Mouse (Mus musculus): ENCODE measurements at regions not wholly inside any gene's neighbourhood (a gene's known extent, or its start where the extent isn't known, plus 50 kb on each side); places are given as distances from the start of the nearest gene placed in this dataset.

- no peak for TF ChIP-seq CTCF (IDR thresholded peaks at IDR 0.05)
- TF ChIP-seq EP300 (IDR thresholded peaks at IDR 0.05), result no peak
Measured at GRCm38 (mm10) chr9:14076728-14077127, 198.1 kb upstream of the Sesn3 start.

GRCm38 (mm10) chr9:14081138-14081537, 193.7 kb upstream of the Sesn3 start:
- H3K27ac ChIP-seq (ENCODE audit: low read length), result no peak overlapping the region
- no peaks in the 10 kb centered on the region for H3K36me3 ChIP-seq (ENCODE audit: insufficient read depth, low read length)
- no peak for DNase-seq (ENCODE audit: low spot score)

More at GRCm38 (mm10) chr9:14076728-14077127, 198.1 kb upstream of the Sesn3 start:
- no peak overlapping the region for H3K9ac ChIP-seq (replicated peaks; ENCODE audit: low read depth)
- no peak overlapping the region for H3K4me3 ChIP-seq (ENCODE audit: low read depth, low read length)
- 44% methylated on average over 5 of the region's 5 CpGs for WGBS
- no peaks in the 10 kb centered on the region for H3K4me1 ChIP-seq (ENCODE audit: insufficient read depth, low read depth, low read length)
- no peaks in the 10 kb centered on the region for H3K36me3 ChIP-seq (ENCODE audit: insufficient read depth, low read length)
- H3K27me3 ChIP-seq (replicated peaks; ENCODE audit: insufficient read depth, low read length), result no peaks in the 10 kb centered on the region
- no peak overlapping the region for H3K27ac ChIP-seq (ENCODE audit: low read length)
- H3K4me2 ChIP-seq (replicated peaks; ENCODE audit: low read depth, low read length), result no peak overlapping the region
- H3K9me3 ChIP-seq (ENCODE audit: low read length), result no peaks in the 10 kb centered on the region
- ATAC-seq (no peak), DNase-seq (ENCODE audit: low spot score) (no peak)

DNA sequence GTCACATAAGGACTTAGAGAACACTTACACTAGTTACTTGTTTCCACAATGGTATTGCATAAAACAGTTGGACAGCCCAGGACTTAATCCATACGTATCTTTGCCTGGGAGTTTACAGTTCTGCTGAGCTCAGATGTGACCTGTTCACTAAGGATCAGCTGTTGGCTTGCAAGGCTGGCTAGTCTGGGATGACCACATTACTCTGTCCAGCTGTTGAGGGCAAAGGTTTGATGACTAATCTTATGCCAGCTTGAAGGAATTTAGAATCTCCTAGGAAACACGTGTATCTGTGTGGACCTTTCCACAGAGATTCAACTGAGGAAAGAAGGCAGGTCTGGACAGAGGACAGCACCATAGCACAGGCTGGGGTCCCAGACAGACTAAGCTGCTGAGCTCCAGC, 188.7 kb upstream of the Sesn3 start:
- WGBS, result 47% methylated on average over 2 of the region's 2 CpGs
- no peak overlapping the region for H3K9ac ChIP-seq (replicated peaks; ENCODE audit: low read depth)
- no peak overlapping the region for H3K4me3 ChIP-seq (ENCODE audit: low read depth, low read length)
- H3K4me2 ChIP-seq (replicated peaks; ENCODE audit: low read depth, low read length), result no peak overlapping the region
- H3K27me3 ChIP-seq (replicated peaks; ENCODE audit: insufficient read depth, low read length), result no peaks in the 10 kb centered on the region
- no peaks in the 10 kb centered on the region for H3K36me3 ChIP-seq (ENCODE audit: insufficient read depth, low read length)
- ATAC-seq (no peak), DNase-seq (ENCODE audit: low spot score) (no peak)
- no peak for TF ChIP-seq CTCF (IDR thresholded peaks at IDR 0.05)
- TF ChIP-seq EP300 (IDR thresholded peaks at IDR 0.05), result no peak
- H3K4me1 ChIP-seq (ENCODE audit: insufficient read depth, low read depth, low read length), result peaks cover 5% of the 10 kb centered on the region; the same call in 1 of the 2 replicates
- no peak overlapping the region for H3K27ac ChIP-seq (ENCODE audit: low read length)
- H3K9me3 ChIP-seq (ENCODE audit: low read length), result no peaks in the 10 kb centered on the region

More at GRCm38 (mm10) chr9:14081138-14081537, 193.7 kb upstream of the Sesn3 start:
- Histone ChIP-seq H3K9ac (replicated peaks; ENCODE audit: low read depth) (no peak overlapping the region), H3K9me3 (ENCODE audit: low read length) (no peaks in the 10 kb centered on the region), H3K4me1 (ENCODE audit: insufficient read depth, low read depth, low read length) (no peaks in the 10 kb centered on the region), H3K27me3 (replicated peaks; ENCODE audit: insufficient read depth, low read length) (no peaks in the 10 kb centered on the region), H3K4me3 (ENCODE audit: low read depth, low read length) (no peak overlapping the region), H3K4me2 (replicated peaks; ENCODE audit: low read depth, low read length) (no peak overlapping the region)
- no peak for ATAC-seq
- WGBS, result 31% methylated on average over 4 of the region's 4 CpGs
- TF ChIP-seq CTCF (IDR thresholded peaks at IDR 0.05) (no peak), EP300 (IDR thresholded peaks at IDR 0.05) (no peak)

DNA sequence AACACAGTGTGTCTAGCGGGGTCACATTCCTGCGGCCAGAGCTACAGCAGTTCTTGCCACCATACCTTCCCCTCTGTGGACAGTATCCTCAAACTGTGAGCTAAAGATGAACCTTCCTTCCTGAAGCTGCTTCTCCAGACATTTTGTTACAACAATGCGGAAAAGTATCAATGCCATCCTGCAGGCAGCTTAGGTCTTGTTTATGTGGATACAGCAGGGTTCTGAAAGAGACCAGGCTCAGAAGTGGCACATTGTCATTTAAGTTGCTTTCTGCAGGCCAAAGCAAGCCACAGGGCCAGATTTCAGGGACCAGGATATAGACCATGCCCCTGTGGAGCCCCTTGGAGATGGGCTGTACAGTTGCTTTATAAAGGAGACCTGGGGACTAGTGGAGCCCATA, 188.3 kb upstream of the Sesn3 start:
- TF ChIP-seq EP300 (IDR thresholded peaks at IDR 0.05) (no peak), CTCF (IDR thresholded peaks at IDR 0.05) (no peak)
- ATAC-seq, result no peak

GRCm38 (mm10) chr9:14087874-14088273, 187.0 kb upstream of the Sesn3 start:
- Histone ChIP-seq H3K4me3 (ENCODE audit: low read depth, low read length) (no peak overlapping the region), H3K9ac (replicated peaks; ENCODE audit: low read depth) (no peak overlapping the region), H3K36me3 (ENCODE audit: insufficient read depth, low read length) (no peaks in the 10 kb centered on the region), H3K9me3 (ENCODE audit: low read length) (no peaks in the 10 kb centered on the region), H3K27me3 (replicated peaks; ENCODE audit: insufficient read depth, low read length) (no peaks in the 10 kb centered on the region), H3K27ac (ENCODE audit: low read length) (no peak overlapping the region), H3K4me2 (replicated peaks; ENCODE audit: low read depth, low read length) (no peak overlapping the region), H3K4me1 (ENCODE audit: insufficient read depth, low read depth, low read length) (peaks cover 5% of the 10 kb centered on the region; the same call in 1 of the 2 replicates)
- DNase-seq (ENCODE audit: low spot score) (no peak), ATAC-seq (no peak)
- 69% methylated on average over 4 of the region's 4 CpGs for WGBS
- TF ChIP-seq EP300 (IDR thresholded peaks at IDR 0.05) (no peak), CTCF (IDR thresholded peaks at IDR 0.05) (no peak)

More for the DNA sequence above, 188.3 kb upstream of the Sesn3 start:
- no peak overlapping the region for H3K4me2 ChIP-seq (replicated peaks; ENCODE audit: low read depth, low read length)
- H3K27ac ChIP-seq (ENCODE audit: low read length), result no peak overlapping the region
- 87% methylated on average over 3 of the region's 3 CpGs for WGBS
- no peak overlapping the region for H3K9ac ChIP-seq (replicated peaks; ENCODE audit: low read depth)
- H3K4me3 ChIP-seq (ENCODE audit: low read depth, low read length), result no peak overlapping the region
- H3K36me3 ChIP-seq (ENCODE audit: insufficient read depth, low read length), result no peaks in the 10 kb centered on the region
- H3K27me3 ChIP-seq (replicated peaks; ENCODE audit: insufficient read depth, low read length), result no peaks in the 10 kb centered on the region
- DNase-seq (ENCODE audit: low spot score), result no peak
- peaks cover 5% of the 10 kb centered on the region; the same call in 1 of the 2 replicates for H3K4me1 ChIP-seq (ENCODE audit: insufficient read depth, low read depth, low read length)
- H3K9me3 ChIP-seq (ENCODE audit: low read length), result no peaks in the 10 kb centered on the region

DNA sequence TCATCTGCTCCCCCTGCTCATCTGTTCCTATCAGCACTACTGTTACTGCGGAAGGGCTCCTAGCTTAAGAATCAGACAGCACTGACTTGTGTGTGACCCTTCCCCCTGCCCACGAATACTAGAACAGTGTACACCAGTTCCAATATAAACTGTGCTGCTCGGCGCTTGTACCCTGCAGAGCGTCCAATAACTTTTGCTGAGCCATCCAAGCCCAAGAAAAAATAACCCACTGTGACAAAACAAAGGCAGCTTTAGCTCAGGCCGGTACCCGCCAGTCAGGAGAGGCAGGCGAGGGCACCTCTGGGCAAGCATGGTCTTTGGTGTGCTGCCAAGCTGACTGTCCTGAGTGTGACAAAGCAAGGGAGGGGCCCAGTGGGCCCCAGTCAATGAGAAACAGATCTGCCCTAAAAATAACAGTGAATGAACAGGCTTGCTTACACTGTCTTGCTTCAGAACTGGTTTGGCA, 185.0 kb upstream of the Sesn3 start:
- no peak overlapping the region for H3K9ac ChIP-seq (replicated peaks; ENCODE audit: low read depth)
- no peak overlapping the region for H3K4me3 ChIP-seq (ENCODE audit: low read depth, low read length)
- no peaks in the 10 kb centered on the region for H3K36me3 ChIP-seq (ENCODE audit: insufficient read depth, low read length)
- no peak overlapping the region for H3K4me2 ChIP-seq (replicated peaks; ENCODE audit: low read depth, low read length)
- peaks cover 8% of the 10 kb centered on the region; the same call in 1 of the 2 replicates for H3K4me1 ChIP-seq (ENCODE audit: insufficient read depth, low read depth, low read length)
- peak; percentile 25 for DNase-seq (ENCODE audit: low spot score)
- H3K27ac ChIP-seq (ENCODE audit: low read length), result no peak overlapping the region
- H3K9me3 ChIP-seq (ENCODE audit: low read length), result no peaks in the 10 kb centered on the region
- TF ChIP-seq CTCF (IDR thresholded peaks at IDR 0.05) (no peak), EP300 (IDR thresholded peaks at IDR 0.05) (no peak)
- no peaks in the 10 kb centered on the region for H3K27me3 ChIP-seq (replicated peaks; ENCODE audit: insufficient read depth, low read length)
- peak; percentile 18; the same call in 1 of the 2 replicates for ATAC-seq
- WGBS, result 38% methylated on average over 8 of the region's 8 CpGs

DNA sequence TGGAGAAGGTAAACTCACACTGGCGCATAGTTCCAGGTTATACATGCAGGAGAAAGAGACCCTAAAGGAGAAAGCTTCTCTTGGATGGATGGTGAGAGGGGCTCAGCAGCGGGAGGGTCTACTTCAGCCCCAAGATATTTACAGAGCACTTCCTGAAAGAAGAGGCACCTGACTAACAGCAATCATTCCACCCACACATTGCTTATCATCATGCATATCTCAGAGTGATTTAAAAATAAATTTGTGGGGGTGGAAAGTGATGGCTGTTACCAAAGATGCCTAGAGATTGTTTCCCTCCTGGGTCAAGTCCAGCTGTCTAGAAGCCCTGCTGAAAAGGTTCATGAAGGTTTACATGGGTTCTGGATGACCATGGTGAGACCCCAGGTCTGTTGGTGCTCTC, 184.4 kb upstream of the Sesn3 start:
- 70% methylated on average over 2 of the region's 2 CpGs for WGBS
- Histone ChIP-seq H3K4me1 (ENCODE audit: insufficient read depth, low read depth, low read length) (peaks cover 8% of the 10 kb centered on the region; the same call in 1 of the 2 replicates), H3K27me3 (replicated peaks; ENCODE audit: insufficient read depth, low read length) (no peaks in the 10 kb centered on the region), H3K9me3 (ENCODE audit: low read length) (no peaks in the 10 kb centered on the region), H3K9ac (replicated peaks; ENCODE audit: low read depth) (no peak overlapping the region), H3K4me2 (replicated peaks; ENCODE audit: low read depth, low read length) (no peak overlapping the region), H3K4me3 (ENCODE audit: low read depth, low read length) (no peak overlapping the region), H3K36me3 (ENCODE audit: insufficient read depth, low read length) (no peaks in the 10 kb centered on the region), H3K27ac (ENCODE audit: low read length) (no peak overlapping the region)
- ATAC-seq (no peak), DNase-seq (ENCODE audit: low spot score) (no peak)
- no peak for TF ChIP-seq CTCF (IDR thresholded peaks at IDR 0.05)
- TF ChIP-seq EP300 (IDR thresholded peaks at IDR 0.05), result no peak
